Mouse (Mus musculus): ENCODE data around the gene Stxbp3. TPM values are rescaled to one million over a fixed set of nuclear protein-coding genes. Genes with fewer than 3 reads are reported as not detected.

Stxbp3 gene
- polyA plus RNA-seq, 1 experiment from 2014 or later: 19.3 TPM

DNA sequence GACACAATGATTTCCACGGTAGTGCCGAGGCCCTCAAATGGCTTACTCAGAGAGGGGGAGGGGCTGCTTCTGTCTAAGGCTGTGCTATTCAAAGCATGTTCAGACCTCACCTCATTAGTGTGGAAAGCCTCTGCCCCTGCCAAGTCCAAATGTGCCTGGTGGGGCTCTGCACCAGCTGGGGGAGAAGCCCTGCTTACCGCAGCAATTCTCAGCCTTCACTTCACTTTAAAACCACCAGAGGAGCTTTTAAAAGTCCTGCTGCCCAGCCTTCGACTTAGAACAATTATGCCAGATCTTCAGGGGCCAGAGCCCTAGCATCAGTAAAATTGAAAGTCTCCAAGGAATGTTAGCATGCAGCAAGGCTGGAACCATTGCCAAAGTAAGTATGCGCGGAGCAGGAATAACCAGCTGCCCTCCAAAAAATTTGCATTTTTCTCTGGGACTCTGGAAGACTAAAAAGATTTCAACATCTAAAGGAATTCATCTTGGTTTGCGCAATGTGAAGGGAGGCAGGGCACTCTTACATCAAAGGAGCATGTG, 18.0 kb upstream of the Stxbp3 start:
- H3K4me1 ChIP-seq (ENCODE audit: insufficient read depth): no peaks in the 10 kb centered on the region
- 0 out of 2 replicates have a peak overlapping the region, but pooled peaks have one; percentile 11 for H3K27ac ChIP-seq (ENCODE audit: low read depth)
- H3K9me3 ChIP-seq (ENCODE audit: low read length): no peaks in the 10 kb centered on the region
- H3K4me2 ChIP-seq (ENCODE audit: low read depth, low read length): no peak overlapping the region
- no peak overlapping the region for H3K9ac ChIP-seq (replicated peaks)
- TF ChIP-seq CTCF (IDR thresholded peaks at IDR 0.05; ENCODE audit: low read depth) (0 out of 2 replicates have a peak, but pooled peaks have one; percentile 9), EP300 (IDR thresholded peaks at IDR 0.05; ENCODE audit: low read depth) (no peak)
- H3K27me3 ChIP-seq (ENCODE audit: insufficient read depth, low read length): no peaks in the 10 kb centered on the region
- DNase-seq (no peak), ATAC-seq (no peak)
- H3K4me3 ChIP-seq (ENCODE audit: low read depth, low read length): no peak overlapping the region
- WGBS (ENCODE audit: insufficient replicate concordance): 65% methylated on average over 7 of the region's 7 CpGs
- no peaks in the 10 kb centered on the region for H3K36me3 ChIP-seq (replicated peaks; ENCODE audit: insufficient read depth, low read length)

- H3K4me2 ChIP-seq (ENCODE audit: low read depth, low read length): no peak overlapping the region
- H3K36me3 ChIP-seq (replicated peaks; ENCODE audit: insufficient read depth, low read length): no peaks in the 10 kb centered on the region
- 71% methylated on average over 1 of the region's 1 CpGs for WGBS (ENCODE audit: insufficient replicate concordance)
- ATAC-seq: no peak
- no peak overlapping the region for H3K9ac ChIP-seq (replicated peaks)
- no peaks in the 10 kb centered on the region for H3K4me1 ChIP-seq (ENCODE audit: insufficient read depth)
- no peaks in the 10 kb centered on the region for H3K9me3 ChIP-seq (ENCODE audit: low read length)
- TF ChIP-seq CTCF (IDR thresholded peaks at IDR 0.05; ENCODE audit: low read depth): no peak
- no peak for TF ChIP-seq EP300 (IDR thresholded peaks at IDR 0.05; ENCODE audit: low read depth)
- no peaks in the 10 kb centered on the region for H3K27me3 ChIP-seq (ENCODE audit: insufficient read depth, low read length)
- no peak overlapping the region for H3K4me3 ChIP-seq (ENCODE audit: low read depth, low read length)
- no peak for DNase-seq
- H3K27ac ChIP-seq (ENCODE audit: low read depth): no peak overlapping the region
These were observed 17.4 kb upstream of the Stxbp3 start for GRCm38 (mm10) chr3:108857714-108858113.

- no peaks in the 10 kb centered on the region for H3K9me3 ChIP-seq (ENCODE audit: low read length)
- TF ChIP-seq EP300 (IDR thresholded peaks at IDR 0.05; ENCODE audit: low read depth): no peak
- no peak for TF ChIP-seq CTCF (IDR thresholded peaks at IDR 0.05; ENCODE audit: low read depth)
- 61% methylated on average over 3 of the region's 3 CpGs for WGBS (ENCODE audit: insufficient replicate concordance)
- no peak overlapping the region for H3K4me2 ChIP-seq (ENCODE audit: low read depth, low read length)
- no peak overlapping the region for H3K27ac ChIP-seq (ENCODE audit: low read depth)
- DNase-seq (no peak), ATAC-seq (no peak)
- no peaks in the 10 kb centered on the region for H3K27me3 ChIP-seq (ENCODE audit: insufficient read depth, low read length)
- no peak overlapping the region for H3K4me3 ChIP-seq (ENCODE audit: low read depth, low read length)
- H3K9ac ChIP-seq (replicated peaks): no peak overlapping the region
- no peaks in the 10 kb centered on the region for H3K36me3 ChIP-seq (replicated peaks; ENCODE audit: insufficient read depth, low read length)
- H3K4me1 ChIP-seq (ENCODE audit: insufficient read depth): no peaks in the 10 kb centered on the region
These were observed 16.8 kb upstream of the Stxbp3 start for GRCm38 (mm10) chr3:108857124-108857470.

- Histone ChIP-seq H3K9me3 (ENCODE audit: low read length) (no peaks in the 10 kb centered on the region), H3K27ac (ENCODE audit: low read depth) (no peak overlapping the region), H3K27me3 (ENCODE audit: insufficient read depth, low read length) (no peaks in the 10 kb centered on the region), H3K4me1 (ENCODE audit: insufficient read depth) (no peaks in the 10 kb centered on the region), H3K4me2 (ENCODE audit: low read depth, low read length) (no peak overlapping the region), H3K9ac (replicated peaks) (no peak overlapping the region), H3K4me3 (ENCODE audit: low read depth, low read length) (no peak overlapping the region), H3K36me3 (replicated peaks; ENCODE audit: insufficient read depth, low read length) (no peaks in the 10 kb centered on the region)
- ATAC-seq (no peak), DNase-seq (peak; percentile 32)
- WGBS (ENCODE audit: insufficient replicate concordance): 67% methylated on average over 8 of the region's 8 CpGs
- TF ChIP-seq EP300 (IDR thresholded peaks at IDR 0.05; ENCODE audit: low read depth): no peak; the same call in 1 of the 2 replicates
- TF ChIP-seq CTCF (IDR thresholded peaks at IDR 0.05; ENCODE audit: low read depth): peak; percentile 60
These were observed 16.2 kb upstream of the Stxbp3 start for GRCm38 (mm10) chr3:108856386-108857123.

- ATAC-seq (peak; percentile 55), DNase-seq (peak; percentile 46)
- TF ChIP-seq EP300 (IDR thresholded peaks at IDR 0.05; ENCODE audit: low read depth) (peak; percentile 37; the same call in 1 of the 2 replicates), CTCF (IDR thresholded peaks at IDR 0.05; ENCODE audit: low read depth) (no peak)
- no peak overlapping the region for H3K27ac ChIP-seq (ENCODE audit: low read depth)
- no peaks in the 10 kb centered on the region for H3K27me3 ChIP-seq (ENCODE audit: insufficient read depth, low read length)
- 62% methylated on average over 10 of the region's 10 CpGs for WGBS (ENCODE audit: insufficient replicate concordance)
- H3K36me3 ChIP-seq (replicated peaks; ENCODE audit: insufficient read depth, low read length): no peaks in the 10 kb centered on the region
- H3K9me3 ChIP-seq (ENCODE audit: low read length): no peaks in the 10 kb centered on the region
- H3K9ac ChIP-seq (replicated peaks): no peak overlapping the region
- no peak overlapping the region for H3K4me2 ChIP-seq (ENCODE audit: low read depth, low read length)
- no peak overlapping the region for H3K4me3 ChIP-seq (ENCODE audit: low read depth, low read length)
- no peaks in the 10 kb centered on the region for H3K4me1 ChIP-seq (ENCODE audit: insufficient read depth)
These were observed 15.5 kb upstream of the Stxbp3 start for GRCm38 (mm10) chr3:108855864-108856263.

- H3K27ac ChIP-seq (ENCODE audit: low read depth): no peak overlapping the region
- H3K4me3 ChIP-seq (ENCODE audit: low read depth, low read length): no peak overlapping the region
- no peak overlapping the region for H3K4me2 ChIP-seq (ENCODE audit: low read depth, low read length)
- no peaks in the 10 kb centered on the region for H3K27me3 ChIP-seq (ENCODE audit: insufficient read depth, low read length)
- no peak overlapping the region for H3K9ac ChIP-seq (replicated peaks)
- peak; percentile 29 for DNase-seq
- ATAC-seq: peak; percentile 51
- H3K4me1 ChIP-seq (ENCODE audit: insufficient read depth): no peaks in the 10 kb centered on the region
- no peaks in the 10 kb centered on the region for H3K36me3 ChIP-seq (replicated peaks; ENCODE audit: insufficient read depth, low read length)
- H3K9me3 ChIP-seq (ENCODE audit: low read length): no peaks in the 10 kb centered on the region
- TF ChIP-seq CTCF (IDR thresholded peaks at IDR 0.05; ENCODE audit: low read depth) (no peak), EP300 (IDR thresholded peaks at IDR 0.05; ENCODE audit: low read depth) (no peak)
- 61% methylated on average over 12 of the region's 12 CpGs for WGBS (ENCODE audit: insufficient replicate concordance)
These were observed 15.0 kb upstream of the Stxbp3 start for GRCm38 (mm10) chr3:108855371-108855770.
